Mouse (Mus musculus): Measurements from ENCODE around the gene Eogt.

Gene Eogt

DNA sequence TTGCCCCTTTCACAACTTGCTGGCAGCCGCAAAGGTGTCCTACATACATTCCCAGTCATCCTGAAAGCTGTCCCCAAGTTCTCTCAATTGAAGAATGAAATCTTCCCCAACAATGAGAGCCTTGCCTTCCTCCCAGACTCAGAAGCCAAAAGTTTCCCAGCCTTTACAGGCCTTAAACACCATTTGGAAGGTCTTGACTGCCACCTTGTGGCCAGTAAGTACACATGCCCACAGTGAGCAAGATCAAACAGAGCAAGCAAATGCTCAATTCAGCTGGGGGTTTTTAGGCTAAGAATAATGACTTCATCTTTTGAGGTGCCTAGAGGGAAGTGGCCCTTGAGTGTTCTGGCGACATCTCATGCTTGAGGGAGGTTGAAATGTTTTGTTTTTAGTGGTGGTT, 42.2 kb downstream of the Eogt start:
- in situ Hi-C loops (cut with MboI; ENCODE audit: low sequenced_read_pairs) = no loop called here

DNA sequence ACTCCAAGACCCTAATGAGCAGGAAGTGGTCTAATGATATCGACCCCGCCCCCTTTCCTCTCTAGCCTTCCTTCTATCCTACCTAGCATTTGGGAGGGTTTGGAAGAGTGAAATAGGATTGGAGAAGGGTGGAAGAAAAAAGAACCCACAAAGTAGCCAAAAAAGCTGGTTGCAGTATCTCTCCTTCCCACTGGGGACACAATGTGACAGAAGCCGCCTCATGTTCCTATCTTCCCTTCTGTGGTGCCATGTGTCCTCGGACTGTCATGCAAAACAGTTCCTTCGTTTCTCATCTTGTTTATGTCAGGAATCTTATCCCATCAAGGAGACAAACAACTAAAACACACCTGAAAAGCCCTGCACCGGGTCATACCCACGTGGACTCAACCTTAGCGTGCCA, 42.9 kb downstream of the Eogt start:
- in situ Hi-C loops (cut with MboI; ENCODE audit: low sequenced_read_pairs) = no loop called here

DNA sequence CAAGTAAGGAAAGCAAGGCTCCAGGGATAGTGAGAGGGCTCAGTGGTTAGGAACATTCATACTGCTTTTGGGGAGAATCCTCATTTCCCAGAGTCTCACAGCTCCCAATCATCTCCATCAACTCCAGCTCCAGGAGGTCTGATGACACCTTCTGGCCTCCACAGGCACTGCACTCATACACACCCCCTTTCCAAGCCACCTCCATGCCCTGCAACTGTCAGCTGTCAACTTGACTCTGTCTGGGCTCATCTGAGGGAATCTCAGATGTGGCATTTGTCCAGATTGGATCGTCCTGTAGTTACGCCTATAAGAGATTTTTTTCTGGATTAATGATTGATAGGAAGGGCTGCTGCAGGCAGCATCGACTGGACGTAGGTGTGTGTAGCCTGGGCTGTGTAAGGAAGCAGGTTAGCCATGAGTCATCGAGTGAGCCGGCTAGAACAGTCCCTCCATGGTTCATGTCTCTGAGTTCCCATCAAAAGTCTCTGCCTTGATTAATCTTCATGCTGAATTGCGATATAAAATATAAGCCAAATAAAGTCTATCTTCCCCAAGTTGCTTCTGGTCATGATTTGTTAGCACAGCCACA, 44.6 kb downstream of the Eogt start:
- in situ Hi-C loops (cut with MboI; ENCODE audit: low sequenced_read_pairs) = no loop called here

DNA sequence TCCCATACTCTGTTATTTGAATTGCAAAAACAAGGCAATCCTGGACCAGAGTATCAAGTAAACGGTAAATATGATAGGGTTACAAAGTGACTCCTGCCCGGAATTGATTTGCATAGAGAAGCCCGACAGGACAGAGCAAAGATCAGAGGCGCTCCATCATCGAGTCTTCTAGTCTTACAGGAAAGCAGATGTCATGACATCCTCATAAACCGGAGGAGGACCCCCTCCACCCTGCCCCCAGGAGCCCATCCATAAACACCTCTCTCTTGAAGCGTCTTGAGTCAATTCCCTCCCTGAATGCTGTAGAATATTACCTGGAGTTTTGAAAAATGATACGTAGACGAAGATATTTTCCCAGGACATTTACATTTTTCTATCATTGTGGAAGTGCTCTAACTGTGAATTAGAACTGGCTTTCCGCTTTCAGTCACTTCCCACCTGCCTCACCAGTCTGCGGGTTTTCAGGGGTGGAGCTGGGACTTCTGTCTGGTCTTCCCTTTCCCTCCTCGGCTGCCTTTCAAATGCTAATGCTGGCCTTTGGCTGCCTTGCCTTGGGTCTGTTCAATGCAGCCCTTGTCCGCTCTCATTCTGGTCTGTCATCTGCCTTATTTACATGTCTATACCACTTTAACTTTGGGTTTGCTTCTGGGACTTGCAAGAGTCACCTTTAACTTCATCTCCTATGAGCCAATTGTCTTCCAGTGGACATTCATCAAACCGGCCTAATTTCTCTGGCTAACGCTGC, 46.9 kb downstream of the Eogt start:
- in situ Hi-C loops (cut with MboI; ENCODE audit: low sequenced_read_pairs) = no loop called here

DNA sequence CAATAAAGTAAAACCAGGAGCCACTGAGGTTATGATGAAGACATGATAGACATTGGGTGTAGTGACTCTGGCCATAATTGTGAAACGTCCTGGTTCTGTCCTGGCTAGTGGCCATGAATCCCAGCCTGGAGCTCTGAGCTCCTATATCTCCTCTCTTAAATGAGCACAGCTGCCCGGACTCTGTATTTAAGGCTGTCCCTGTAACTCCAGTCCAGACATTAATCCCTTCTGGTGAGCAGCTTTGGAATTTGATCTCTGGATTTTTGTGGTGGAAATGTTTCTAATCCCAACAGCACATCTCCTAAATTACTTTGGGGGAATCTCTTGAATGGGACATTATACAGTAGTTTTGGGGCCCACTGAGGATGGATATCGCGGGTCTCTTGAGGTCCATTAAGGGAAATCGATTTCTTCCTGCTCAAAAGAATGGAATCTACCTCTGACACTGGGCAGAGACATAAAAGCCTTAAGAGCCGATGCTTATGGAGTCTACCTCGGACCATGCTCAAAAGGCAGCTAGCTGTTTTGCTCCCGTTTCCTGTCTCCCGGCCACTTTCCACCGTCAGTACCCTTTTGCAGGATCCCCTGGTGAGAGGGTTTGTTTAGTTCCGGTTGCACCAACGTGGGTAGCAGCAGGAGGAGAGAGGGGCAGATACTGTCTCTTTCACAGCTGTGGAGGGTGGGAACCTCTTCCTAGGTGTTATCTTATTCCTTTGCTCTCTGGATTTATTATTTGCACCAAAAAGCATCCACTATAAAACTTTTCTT, 47.6 kb downstream of the Eogt start:
- in situ Hi-C loops (cut with MboI; ENCODE audit: low sequenced_read_pairs) = no loop called here

DNA sequence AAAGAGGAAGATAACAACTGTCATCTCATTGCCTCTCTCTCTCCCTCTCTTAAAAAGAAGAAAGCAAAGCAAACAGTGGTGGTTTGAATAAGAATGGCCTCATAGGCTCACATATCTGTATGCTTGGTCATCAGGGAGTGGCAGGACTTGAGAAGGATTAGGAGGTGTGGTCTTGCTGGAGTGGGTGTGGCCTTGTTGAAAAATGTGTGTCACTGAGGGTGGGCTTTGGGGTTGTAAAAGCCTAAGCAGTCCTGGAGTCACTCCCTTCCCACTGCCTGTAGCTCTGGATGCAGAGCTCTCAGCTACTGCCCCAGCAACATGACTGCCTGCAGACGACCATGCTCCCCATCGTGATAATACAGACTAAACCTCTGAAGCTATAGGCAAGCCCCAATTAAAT, 66.6 kb downstream of the Eogt start:
- in situ Hi-C loops (cut with MboI; ENCODE audit: low sequenced_read_pairs) = no loop called here

DNA sequence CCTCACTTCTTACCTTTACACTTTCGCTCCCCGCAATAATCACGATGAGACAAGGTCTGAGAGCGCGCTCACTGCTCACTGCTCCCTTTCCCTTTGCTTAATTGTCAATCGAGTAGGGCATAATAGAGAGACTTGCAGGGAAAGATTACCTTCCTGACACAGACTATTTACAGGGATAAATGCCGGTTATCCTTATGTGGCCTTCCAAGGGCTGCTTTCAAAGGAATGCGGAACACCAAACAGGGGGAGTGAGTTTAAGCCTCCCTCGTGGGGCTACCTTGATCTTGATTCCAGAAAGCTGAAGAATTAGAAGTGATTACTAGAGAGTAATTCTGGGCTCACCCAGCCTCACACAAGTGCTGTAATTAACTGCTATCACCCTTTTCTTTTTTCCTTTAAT, 69.0 kb downstream of the Eogt start:
- in situ Hi-C loops (cut with MboI; ENCODE audit: low sequenced_read_pairs) = no loop called here

DNA sequence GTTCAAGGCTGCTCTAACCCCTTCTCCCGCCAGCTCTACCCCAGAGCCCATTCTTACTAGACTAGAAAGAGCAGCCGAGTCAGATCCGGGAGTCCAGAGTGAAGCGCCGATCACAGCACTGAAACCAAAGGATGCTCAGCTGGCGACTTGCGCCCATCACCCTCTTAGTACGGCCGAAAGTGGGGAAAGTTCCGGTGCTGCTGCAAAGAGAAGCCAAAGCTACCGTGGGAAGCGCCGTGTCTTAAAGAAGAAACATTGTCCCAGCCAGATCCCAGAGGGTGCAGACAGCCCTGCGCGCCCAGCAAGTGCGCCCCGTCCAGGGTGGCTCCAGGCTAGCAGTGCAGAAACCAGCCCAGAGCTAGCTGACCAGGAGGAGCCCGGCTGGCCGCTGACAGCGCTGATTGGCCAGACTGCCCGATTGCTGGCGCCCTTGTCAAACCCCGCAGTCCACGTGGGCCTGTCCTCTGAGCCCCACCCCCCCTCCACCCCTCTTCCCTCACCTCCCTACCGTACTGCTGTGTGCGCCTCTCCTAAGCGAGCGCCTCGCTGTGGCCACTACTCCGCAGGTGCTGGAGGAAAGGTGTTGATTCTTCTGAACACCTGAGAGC, 88.8 kb downstream of the Eogt start, which contains the start of gene Fam19a4:
Gene Fam19a4, minus strand, starts transcription at position 340 of the 608 bp plus-strand sequence.
- in situ Hi-C loops (cut with MboI; ENCODE audit: low sequenced_read_pairs) = no loop called here
